Mouse (Mus musculus) stomach, embryonic 14.5 days (tissue): ENCODE results near the gene Mynn. TPM values are rescaled to one million over a fixed set of nuclear protein-coding genes. Genes with fewer than 3 reads are reported as not detected.

ENCODE experiments used
- ATAC-seq: fragments of 200-750 bp; cut with Nextera tagmentation; 2 replicates; pipeline ENCODE4 v1.8.0; 2017; ENCODE audit warnings: low read depth, moderate TSS enrichment; ENCODE audit not compliant: insufficient number of reproducible peaks, insufficient read depth, low FRiP score
- H3K27ac ChIP-seq: fragments of 300-500 bp; sonication (generic); 2 replicates; pipeline ENCODE4 v1.5.1; 2014; ENCODE audit warnings: mild to moderate bottlenecking, low read length, moderate library complexity, mixed read lengths
- H3K27me3 ChIP-seq: fragments of 300-500 bp; sonication (generic); 2 replicates; pipeline ENCODE4 v1.6.1; 2014; ENCODE audit warnings: low read length, control low read depth, mixed read lengths; ENCODE audit not compliant: control insufficient read depth, insufficient read depth
- H3K36me3 ChIP-seq: fragments of 300-500 bp; sonication (generic); 2 replicates; pipeline ENCODE4 v1.6.1; 2014; ENCODE audit warnings: mild to moderate bottlenecking, control low read depth, low read length, moderate library complexity, mixed read lengths; ENCODE audit not compliant: control insufficient read depth, insufficient read depth
- H3K4me1 ChIP-seq: fragments of 300-500 bp; sonication (generic); 2 replicates; pipeline ENCODE4 v1.6.1; 2014; ENCODE audit warnings: low read length, control low read depth, mixed read lengths; ENCODE audit not compliant: control insufficient read depth, insufficient read depth
- H3K4me2 ChIP-seq: fragments of 300-500 bp; sonication (generic); replicated peaks from 2 replicates; pipeline ENCODE4 v1.6.1; 2014; ENCODE audit warnings: low read depth, low read length, control low read depth
- H3K4me3 ChIP-seq: fragments of 300-500 bp; sonication (generic); 2 replicates; pipeline ENCODE4 v1.5.1; 2014; ENCODE audit warnings: low read depth, low read length, control low read depth
- H3K9ac ChIP-seq: fragments of 300-500 bp; sonication (generic); replicated peaks from 2 replicates; pipeline ENCODE4 v1.6.1; 2014; ENCODE audit warnings: low read depth, mild to moderate bottlenecking, control low read depth, low read length, moderate library complexity, mixed read lengths
- H3K9me3 ChIP-seq: fragments of 300-500 bp; sonication (generic); 2 replicates; pipeline ENCODE4 v1.6.1; 2016; ENCODE audit warnings: low read depth, low read length, control low read depth; ENCODE audit not compliant: control insufficient read depth
- WGBS: fragments of 180-500 bp; shearing (Covaris S2); extraction: QIAGEN DNeasy Blood & Tissue Kit; methylation state at CpG from one replicate; pipeline ENCODE4 v1.1.7; 2014; 5-methylcytosine and 5-hydroxymethylcytosine counted together
- polyA plus RNA-seq: library from polyadenylated mRNA; unstranded; fragments of >200 nt; fragmentation: Nextera tagmentation; extraction: Ambion mirVana; gene quantifications from 2 replicates; pipeline ENCODE4 v1.2.1, GENCODE M21; 2014

Mynn gene
- polyA plus RNA-seq, 1 experiment from 2014 or later = 30.2 TPM

DNA sequence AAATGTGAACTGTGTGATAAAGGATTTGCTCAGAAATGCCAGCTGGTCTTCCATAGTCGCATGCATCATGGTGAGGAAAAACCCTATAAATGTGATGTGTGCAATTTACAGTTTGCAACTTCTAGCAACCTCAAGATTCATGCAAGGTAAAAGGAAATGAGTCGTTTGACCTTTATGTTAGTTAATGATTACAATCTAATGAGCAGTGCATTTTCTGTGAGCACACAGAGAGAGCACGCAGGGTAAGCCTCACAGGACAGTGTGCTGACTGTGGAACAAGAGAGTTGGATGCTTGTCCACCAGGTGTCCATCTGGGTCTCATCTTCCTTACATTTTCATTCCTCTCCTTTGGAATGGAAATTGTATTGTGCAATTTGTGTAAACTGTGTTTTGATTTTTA is 7.1 kb downstream of the Mynn start:
- H3K36me3 ChIP-seq = peaks cover 60% of the 10 kb centered on the region
- no peak overlapping the region for H3K4me2 ChIP-seq
- no peaks in the 10 kb centered on the region for H3K4me1 ChIP-seq
- 81% methylated on average over 3 of the region's 3 CpGs for WGBS
- H3K27me3 ChIP-seq = no peaks in the 10 kb centered on the region
- no peak overlapping the region for H3K9ac ChIP-seq
- H3K9me3 ChIP-seq = no peaks in the 10 kb centered on the region
- no peak overlapping the region for H3K4me3 ChIP-seq
- no peak overlapping the region for H3K27ac ChIP-seq
- no peak for ATAC-seq

- no peaks in the 10 kb centered on the region for H3K4me1 ChIP-seq
- no peaks in the 10 kb centered on the region for H3K9me3 ChIP-seq
- H3K36me3 ChIP-seq = peaks cover 67% of the 10 kb centered on the region
- no peak for ATAC-seq
- H3K4me3 ChIP-seq = no peak overlapping the region
- 88% methylated on average over 4 of the region's 4 CpGs for WGBS
- H3K4me2 ChIP-seq = no peak overlapping the region
- H3K9ac ChIP-seq = no peak overlapping the region
- H3K27me3 ChIP-seq = no peaks in the 10 kb centered on the region
- H3K27ac ChIP-seq = no peak overlapping the region
Measured at GRCm38 (mm10) chr3:30610930-30611329, 9.1 kb downstream of the Mynn start.

DNA sequence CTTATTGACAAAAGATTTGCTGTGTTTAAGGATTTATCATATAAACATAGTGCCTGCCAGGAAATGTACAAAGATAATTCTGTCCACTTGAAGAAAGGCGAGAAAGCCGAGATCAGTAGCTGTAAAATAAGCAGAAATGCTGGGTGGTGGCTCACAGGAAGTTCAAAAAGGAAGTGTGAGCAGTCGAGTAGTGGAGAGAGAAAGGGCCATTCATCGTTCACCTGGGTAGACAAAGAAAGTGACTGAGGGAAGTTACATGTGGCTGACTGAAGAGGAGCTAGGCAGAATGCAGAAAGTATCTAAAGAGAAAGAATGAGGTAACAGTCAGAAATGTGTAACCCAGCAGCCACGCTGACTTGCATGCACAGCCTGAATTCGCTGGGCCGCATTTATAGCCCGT is 18.3 kb downstream of the Mynn start:
- Histone ChIP-seq H3K9me3 (no peaks in the 10 kb centered on the region), H3K27ac (no peak overlapping the region), H3K4me1 (no peaks in the 10 kb centered on the region), H3K4me3 (no peak overlapping the region), H3K36me3 (peaks cover 26% of the 10 kb centered on the region), H3K4me2 (no peak overlapping the region), H3K9ac (no peak overlapping the region), H3K27me3 (no peaks in the 10 kb centered on the region)
- WGBS = 78% methylated on average over 8 of the region's 8 CpGs
- ATAC-seq = no peak

DNA sequence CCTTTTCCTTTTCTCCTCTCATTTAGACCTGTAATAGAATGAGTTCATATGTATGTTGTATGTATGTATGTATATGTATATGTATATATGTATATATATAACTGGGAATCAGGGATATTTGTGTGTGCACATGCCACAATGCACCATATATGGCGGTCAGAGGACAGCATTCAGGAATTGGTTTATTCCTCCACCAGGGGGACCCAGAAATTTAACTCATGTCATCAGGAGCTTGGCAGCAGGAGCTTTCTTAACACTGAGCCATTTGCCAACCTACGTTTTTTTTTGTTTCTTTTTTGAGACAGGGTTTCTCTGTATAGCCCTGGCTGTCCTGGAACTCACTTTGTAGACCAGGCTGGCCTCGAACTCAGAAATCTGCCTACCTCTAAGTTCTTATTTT is 31.8 kb downstream of the Mynn start:
- no peaks in the 10 kb centered on the region for H3K36me3 ChIP-seq

DNA sequence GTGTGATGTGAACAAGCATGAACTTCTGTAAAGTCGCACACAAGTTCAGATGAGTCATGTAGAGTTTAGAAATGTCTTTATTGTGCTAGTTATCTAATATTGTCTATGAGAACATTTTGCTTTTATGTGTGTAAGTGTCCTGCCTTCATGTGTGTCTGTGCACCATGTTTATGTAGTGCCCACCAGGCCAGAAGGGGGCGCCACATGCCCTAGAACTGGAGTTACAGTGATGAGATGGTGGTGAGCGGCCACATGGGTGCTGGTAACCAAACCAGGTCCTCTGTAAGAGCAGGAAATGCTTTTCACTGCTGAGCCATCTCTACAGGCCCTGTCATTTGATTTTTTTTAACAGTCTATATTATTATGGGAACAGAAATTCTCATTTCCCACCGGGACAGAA is 33.8 kb downstream of the Mynn start:
- Histone ChIP-seq H3K27me3 (no peaks in the 10 kb centered on the region), H3K4me1 (no peaks in the 10 kb centered on the region), H3K9ac (no peak overlapping the region), H3K4me3 (no peak overlapping the region), H3K36me3 (no peaks in the 10 kb centered on the region), H3K9me3 (no peaks in the 10 kb centered on the region), H3K4me2 (no peak overlapping the region), H3K27ac (no peak overlapping the region)
- no peak for ATAC-seq
- 79% methylated on average over 4 of the region's 4 CpGs for WGBS

More for the DNA sequence above, 31.8 kb downstream of the Mynn start:
- no peak overlapping the region for H3K4me2 ChIP-seq
- H3K27me3 ChIP-seq = no peaks in the 10 kb centered on the region
- no peak overlapping the region for H3K27ac ChIP-seq
- no peaks in the 10 kb centered on the region for H3K9me3 ChIP-seq
- 57% methylated on average over 3 of the region's 3 CpGs for WGBS
- H3K4me1 ChIP-seq = no peaks in the 10 kb centered on the region
- H3K4me3 ChIP-seq = no peak overlapping the region
- ATAC-seq = no peak
- no peak overlapping the region for H3K9ac ChIP-seq

- WGBS = 70% methylated on average over 2 of the region's 2 CpGs
- Histone ChIP-seq H3K9ac (no peak within 1 kb of the TSS), H3K27me3 (no peaks in the 10 kb centered on the region), H3K4me3 (no peak within 1 kb of the TSS), H3K27ac (no peak within 1 kb of the TSS), H3K4me2 (no peak within 1 kb of the TSS), H3K36me3 (no peaks in the 10 kb centered on the region), H3K9me3 (no peaks in the 10 kb centered on the region), H3K4me1 (no peaks in the 10 kb centered on the region; the same call in 1 of the 2 replicates)
- ATAC-seq = no peak
Measured at GRCm38 (mm10) chr3:30644207-30644606, 42.3 kb downstream of the Mynn start, which contains the start of gene Lrriq4. Gene Lrriq4, plus strand, starts transcription at chr3:30644507.

DNA sequence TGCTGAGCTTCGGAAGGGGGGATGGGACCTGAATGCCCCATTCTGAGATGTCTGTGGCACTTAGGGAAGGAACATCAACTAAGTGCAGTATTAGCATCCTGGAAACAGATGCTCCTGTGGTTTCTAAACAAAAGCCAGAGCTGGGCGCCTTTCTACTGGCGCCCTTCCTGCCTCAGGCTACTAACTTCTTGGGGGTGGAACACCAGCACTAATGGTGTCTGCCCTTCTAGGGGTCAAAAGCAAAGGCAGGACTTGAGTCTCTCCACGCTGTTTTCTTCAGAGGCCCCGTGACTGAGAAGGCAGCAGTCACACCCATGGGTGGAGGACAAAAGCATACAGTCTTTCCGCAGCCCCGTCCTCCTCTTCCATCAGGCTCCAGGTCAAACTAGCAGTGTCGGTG is 44.9 kb downstream of the Mynn start:
- no peaks in the 10 kb centered on the region for H3K36me3 ChIP-seq
- no peak overlapping the region for H3K4me2 ChIP-seq
- no peak overlapping the region for H3K9ac ChIP-seq
- no peak overlapping the region for H3K27ac ChIP-seq
- H3K4me1 ChIP-seq = no peaks in the 10 kb centered on the region; the same call in 1 of the 2 replicates
- H3K27me3 ChIP-seq = 0 out of 2 replicates have a peak, but pooled peaks cover 4% of the 10 kb centered on the region
- WGBS = 46% methylated on average over 8 of the region's 8 CpGs
- ATAC-seq = no peak
- H3K4me3 ChIP-seq = no peak overlapping the region
- no peaks in the 10 kb centered on the region for H3K9me3 ChIP-seq

- Histone ChIP-seq H3K27ac (no peak within 1 kb of the TSS), H3K4me2 (peak within 1 kb of the TSS; percentile 72), H3K4me3 (peak within 1 kb of the TSS; percentile 31), H3K27me3 (0 out of 2 replicates have a peak, but pooled peaks cover 4% of the 10 kb centered on the region), H3K9me3 (no peaks in the 10 kb centered on the region), H3K9ac (0 out of 2 replicates have a peak within 1 kb of the TSS, but pooled peaks have one; percentile 25), H3K36me3 (no peaks in the 10 kb centered on the region), H3K4me1 (no peaks in the 10 kb centered on the region; the same call in 1 of the 2 replicates)
- 2% methylated on average over 25 of the region's 25 CpGs for WGBS
- peak; percentile 84 for ATAC-seq
Measured at GRCm38 (mm10) chr3:30647440-30648090, 45.7 kb downstream of the Mynn start, which contains the start of gene Lrrc34. Gene Lrrc34, minus strand, starts transcription at chr3:30647869.

GRCm38 (mm10) chr3:30648466-30648865 is 46.6 kb downstream of the Mynn start:
- 95% methylated on average over 2 of the region's 2 CpGs for WGBS
- no peak overlapping the region for H3K4me3 ChIP-seq
- H3K4me1 ChIP-seq = no peaks in the 10 kb centered on the region; the same call in 1 of the 2 replicates
- no peaks in the 10 kb centered on the region for H3K36me3 ChIP-seq
- no peak for ATAC-seq
- 0 out of 2 replicates have a peak, but pooled peaks cover 4% of the 10 kb centered on the region for H3K27me3 ChIP-seq
- no peak overlapping the region for H3K27ac ChIP-seq
- no peak overlapping the region for H3K9ac ChIP-seq
- no peaks in the 10 kb centered on the region for H3K9me3 ChIP-seq
- no peak overlapping the region for H3K4me2 ChIP-seq
